In genomic region chr2:133397566-133397965, GRCm38 (mm10) we compare ENCODE assay signal across 21 mouse cellular contexts.
DNase-seq lines count a peak whose midpoint lies in the region; ATAC-seq and TF ChIP-seq lines count a peak whose summit lies in the region.
"Had no signal": no experiment of that assay in that cellular context is flagged by ENCODE, and none has a peak within 500 bp of the region (broad histone marks: within the 10 kb centered on the region; RNA-seq: fewer than 3 reads in every experiment).

No protein-coding gene starts in this region.

- no peak for TF ChIP-seq POLR2A in liver, adult 2 months (IDR thresholded peaks at IDR 0.05; ENCODE audit: extremely low read depth, insufficient read depth, low read length)

- ATAC-seq in liver, embryonic 12.5 days, result no peak
- ATAC-seq in lung, postnatal 0 days, result 0 out of 2 replicates have a peak, but pooled peaks have one; percentile 17
- ATAC-seq: forebrain, embryonic 16.5 days; hindbrain, postnatal 0 days had no signal

- no peak overlapping the region for H3K9ac ChIP-seq in liver, adult 2 months (ENCODE audit: low read depth, low read length)
- H3K9ac ChIP-seq in liver, embryonic 12.5 days, result no peak overlapping the region
- H3K9ac ChIP-seq in lung, postnatal 0 days (replicated peaks; ENCODE audit: low read depth), result no peak overlapping the region
- H3K9ac ChIP-seq: embryonic facial prominence, embryonic 13.5 days; forebrain, embryonic 12.5 days; hindbrain, embryonic 13.5 days had no signal

- no peak for TF ChIP-seq EP300 in lung, postnatal 0 days (IDR thresholded peaks at IDR 0.05)

- H3K4me1 ChIP-seq in liver, adult 2 months (ENCODE audit: control insufficient read depth, insufficient read depth, low read length), result no peaks in the 10 kb centered on the region
- peaks cover 35% of the 10 kb centered on the region for H3K4me1 ChIP-seq in liver, embryonic 12.5 days
- no peaks in the 10 kb centered on the region for H3K4me1 ChIP-seq in lung, postnatal 0 days (ENCODE audit: insufficient read depth, low read depth, low read length)
- H3K4me1 ChIP-seq: embryonic facial prominence, embryonic 13.5 days had no signal

- no peak overlapping the region for H3K4me2 ChIP-seq in liver, embryonic 12.5 days
- no peak overlapping the region for H3K4me2 ChIP-seq in lung, postnatal 0 days (replicated peaks; ENCODE audit: low read depth, low read length)
- H3K4me2 ChIP-seq: embryonic facial prominence, embryonic 13.5 days; forebrain, embryonic 12.5 days; hindbrain, embryonic 13.5 days had no signal

- no peak for TF ChIP-seq CTCF in liver, adult 2 months (IDR thresholded peaks at IDR 0.05; ENCODE audit: low read depth, low read length)
- TF ChIP-seq CTCF in lung, postnatal 0 days (IDR thresholded peaks at IDR 0.05), result no peak

- DNase-seq in liver, adult 2 months (ENCODE audit: extremely low read depth, low read depth, low spot score), result peak; percentile 5
- DNase-seq in ZHBTc4 (ENCODE audit: low read depth, low spot score), result peak; percentile 26
- peak; percentile 70 for DNase-seq in lung, postnatal 0 days (ENCODE audit: low spot score)
- peak; percentile 37 for DNase-seq in lung, postnatal 36 days
- DNase-seq in cerebellum, adult 11 months, result no peak
- no peak for DNase-seq in thymus, postnatal 4 days
- DNase-seq: adrenal gland, adult 2 months; cerebellum, adult 18-20 months; cerebellum, adult 9-11 months; cerebellum, postnatal 36 days; gastrocnemius, postnatal 10 days; heart, adult 18-20 months; heart, postnatal 10 days had no signal

- H3K36me3 ChIP-seq in liver, adult 2 months (ENCODE audit: control insufficient read depth, insufficient read depth, low read length), result no peaks in the 10 kb centered on the region
- no peaks in the 10 kb centered on the region for H3K36me3 ChIP-seq in liver, embryonic 12.5 days
- H3K36me3 ChIP-seq in lung, postnatal 0 days (ENCODE audit: insufficient read depth, low read length), result no peaks in the 10 kb centered on the region
- H3K36me3 ChIP-seq: embryonic facial prominence, embryonic 13.5 days; forebrain, embryonic 12.5 days; heart, embryonic 10.5 days; hindbrain, embryonic 13.5 days had no signal

- no peak overlapping the region for H3K4me3 ChIP-seq in liver, adult 2 months (ENCODE audit: insufficient read depth, low read depth, low read length)
- no peak overlapping the region for H3K4me3 ChIP-seq in liver, embryonic 12.5 days
- no peak overlapping the region for H3K4me3 ChIP-seq in lung, postnatal 0 days (ENCODE audit: low read depth, low read length)
- H3K4me3 ChIP-seq: embryonic facial prominence, embryonic 13.5 days; forebrain, embryonic 12.5 days; heart, embryonic 10.5 days; hindbrain, embryonic 13.5 days had no signal

- no peaks in the 10 kb centered on the region for H3K27me3 ChIP-seq in liver, adult 2 months (ENCODE audit: control insufficient read depth, insufficient read depth, low read length)
- no peaks in the 10 kb centered on the region for H3K27me3 ChIP-seq in liver, embryonic 12.5 days (replicated peaks)
- H3K27me3 ChIP-seq in lung, postnatal 0 days (replicated peaks; ENCODE audit: insufficient read depth, low read length), result no peaks in the 10 kb centered on the region
- H3K27me3 ChIP-seq: CH12.LX; embryonic facial prominence, embryonic 13.5 days had no signal

- no peak overlapping the region for H3K27ac ChIP-seq in liver, adult 2 months (replicated peaks; ENCODE audit: insufficient read depth, low read depth, low read length)
- H3K27ac ChIP-seq in liver, embryonic 12.5 days, result no peak overlapping the region
- H3K27ac ChIP-seq in lung, postnatal 0 days (ENCODE audit: low read length), result no peak overlapping the region
- H3K27ac ChIP-seq: embryonic facial prominence, embryonic 13.5 days; forebrain, embryonic 12.5 days; heart, embryonic 10.5 days; hindbrain, embryonic 13.5 days; hindbrain, postnatal 0 days had no signal

- no peaks in the 10 kb centered on the region for H3K9me3 ChIP-seq in liver, embryonic 12.5 days (replicated peaks)
- H3K9me3 ChIP-seq in lung, postnatal 0 days (ENCODE audit: low read length), result no peaks in the 10 kb centered on the region
- H3K9me3 ChIP-seq: embryonic facial prominence, embryonic 13.5 days; forebrain, embryonic 12.5 days; heart, embryonic 10.5 days; hindbrain, embryonic 13.5 days had no signal

- no peaks in the 10 kb centered on the region for H3K79me2 ChIP-seq in liver, adult 2 months (ENCODE audit: control insufficient read depth, insufficient read depth, low read length)

- WGBS in liver, adult 2 months, result 26% methylated on average over 2 of the region's 2 CpGs
- 16% methylated on average over 2 of the region's 2 CpGs for WGBS in liver, embryonic 12.5 days (ENCODE audit: insufficient replicate concordance)
- WGBS in lung, postnatal 0 days, result 7% methylated on average over 2 of the region's 2 CpGs

Comparison
In these comparisons a context has a peak if more than half of its experiments do, and no peak if none do; other contexts are left out.
1. DNase-seq: peak in liver, adult 2 months (single experiment), ZHBTc4 (single experiment), lung, postnatal 0 days (single experiment) and lung, postnatal 36 days (single experiment); none in cerebellum, adult 11 months (single experiment) and thymus, postnatal 4 days (single experiment).